Mouse (Mus musculus): ENCODE results near the gene Mettl26. TPM values are rescaled to one million over a fixed set of nuclear protein-coding genes. Genes with fewer than 3 reads are reported as not detected.
"Not testable (repeated sequence)": the region's sequence is repeated elsewhere in the genome, so short reads cannot be mapped to it uniquely, and the experiment has no call there.

Gene Mettl26
- total RNA-seq, 4 experiments from 2014 or later = 37.5 to 42.2 (median 39.1) TPM

DNA sequence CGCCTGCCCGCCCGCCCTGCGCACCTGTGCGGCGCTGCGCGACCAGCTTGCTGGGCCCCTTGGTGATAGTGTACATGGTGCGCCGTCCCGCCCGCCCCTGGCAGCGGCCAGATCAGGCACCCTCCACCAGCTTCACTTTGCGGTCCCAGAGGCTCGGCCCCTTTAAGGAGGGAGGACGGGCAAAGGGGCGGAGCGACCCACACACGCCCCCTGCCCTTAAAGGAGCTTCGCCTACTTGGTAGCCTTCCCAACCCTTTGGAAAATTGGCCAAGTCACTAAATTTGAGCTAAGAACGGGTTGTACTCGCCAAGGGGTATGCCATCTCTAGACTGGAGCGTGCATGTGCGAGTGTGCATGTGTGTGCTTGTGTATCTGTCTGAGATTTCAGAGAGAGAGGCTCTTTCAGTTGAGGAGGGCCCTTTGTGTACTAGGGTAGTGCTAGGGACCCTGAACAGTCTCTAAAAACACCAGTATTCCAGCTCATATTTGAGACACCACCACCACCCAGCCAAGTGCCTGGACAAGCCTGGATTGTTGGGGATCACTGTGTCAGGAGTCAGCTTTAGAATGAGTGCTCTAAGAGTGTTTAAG, 6.2 kb upstream of the Mettl26 start, which contains the start of gene Mcrip2:
Gene Mcrip2, minus strand, starts transcription at position 164 of the 591 bp plus-strand sequence.
- peak; percentile 72 to 78 for DNase-seq (ENCODE audit: low spot score in 2 of 2)

GRCm38 (mm10) chr17:25869498-25869897, 5.4 kb upstream of the Mettl26 start:
- no peak for DNase-seq (ENCODE audit: low spot score in 2 of 2)

GRCm38 (mm10) chr17:25869954-25870353, 4.9 kb upstream of the Mettl26 start:
- no peak for DNase-seq (ENCODE audit: low spot score in 2 of 2)

DNA sequence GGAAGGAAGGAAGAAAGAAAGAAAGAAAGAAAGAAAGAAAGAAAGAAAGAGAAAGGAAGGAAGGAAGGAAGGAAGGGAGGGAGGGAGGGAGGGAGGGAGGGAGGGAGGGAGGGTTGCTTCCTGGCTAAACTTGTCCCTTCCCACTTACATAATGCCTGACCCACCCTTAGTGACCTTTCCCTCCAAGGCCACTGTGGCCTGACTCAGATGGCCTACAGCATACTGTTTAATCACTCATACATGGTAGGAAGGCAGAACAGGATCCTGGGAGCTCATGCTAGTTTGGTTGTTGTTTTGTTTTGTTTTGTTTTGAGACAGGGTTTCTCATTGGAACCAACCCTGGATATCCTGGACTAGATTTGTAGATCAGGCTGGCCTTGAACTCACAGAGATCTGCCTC, 3.3 kb upstream of the Mettl26 start:
- not testable (repeated sequence) for DNase-seq (ENCODE audit: low spot score in 2 of 2)

DNA sequence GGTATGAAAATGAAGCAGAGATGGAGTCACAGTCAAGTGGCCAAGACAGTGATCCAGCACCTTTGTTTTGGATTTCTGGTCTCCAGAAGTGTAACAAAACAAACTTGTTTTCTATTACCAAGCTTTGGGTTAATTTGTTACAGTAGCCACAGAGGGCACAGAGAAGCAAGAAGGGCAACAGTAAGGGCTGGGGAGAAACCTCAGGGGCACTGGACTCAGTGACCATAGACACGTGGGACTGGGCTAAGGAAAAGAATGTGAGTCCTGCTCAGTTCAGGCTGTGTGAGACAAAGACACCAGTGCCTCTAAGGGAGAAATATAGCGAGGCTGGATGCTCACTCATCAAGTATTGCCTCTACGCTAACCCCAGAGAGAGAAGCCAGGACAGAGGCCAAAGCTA, 2.2 kb upstream of the Mettl26 start:
- DNase-seq (ENCODE audit: low spot score in 2 of 2) = no peak

DNA sequence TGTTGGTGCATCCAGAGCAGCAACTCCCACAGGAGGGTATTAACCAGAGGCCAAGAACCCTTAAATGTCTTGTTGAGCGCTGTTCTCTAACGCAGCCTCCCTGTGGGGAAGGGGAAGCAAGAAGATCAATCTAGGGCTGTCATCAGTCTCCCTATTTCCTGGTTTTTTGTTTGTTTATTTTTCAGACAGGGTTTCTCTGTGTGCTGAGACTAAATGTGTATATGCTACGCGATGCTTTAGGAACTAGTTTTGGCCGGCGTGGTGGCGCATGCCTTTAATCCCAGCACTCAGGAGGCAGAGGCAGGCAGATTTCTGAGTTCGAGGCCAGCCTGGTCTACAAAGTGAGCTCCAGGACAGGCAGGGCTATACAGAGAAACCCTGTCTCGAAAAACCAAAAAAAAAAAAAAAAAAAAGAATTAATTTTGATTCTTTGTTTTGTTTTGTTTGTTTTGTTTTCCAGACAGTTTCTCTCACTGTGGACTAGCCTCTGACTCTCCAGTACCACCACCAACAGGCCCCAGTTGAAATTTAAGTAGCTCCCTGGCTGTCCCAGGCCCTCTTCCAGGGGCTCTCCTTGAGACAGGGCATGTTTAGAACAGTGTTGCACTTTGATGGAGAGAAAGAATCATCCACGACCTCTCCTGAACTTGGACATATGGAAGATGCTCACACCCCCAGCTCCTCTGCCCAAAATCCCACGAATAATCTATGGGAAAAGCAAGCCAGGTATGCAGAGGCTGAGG, 1.3 kb upstream of the Mettl26 start:
- DNase-seq (ENCODE audit: low spot score in 2 of 2) = no peak

DNA sequence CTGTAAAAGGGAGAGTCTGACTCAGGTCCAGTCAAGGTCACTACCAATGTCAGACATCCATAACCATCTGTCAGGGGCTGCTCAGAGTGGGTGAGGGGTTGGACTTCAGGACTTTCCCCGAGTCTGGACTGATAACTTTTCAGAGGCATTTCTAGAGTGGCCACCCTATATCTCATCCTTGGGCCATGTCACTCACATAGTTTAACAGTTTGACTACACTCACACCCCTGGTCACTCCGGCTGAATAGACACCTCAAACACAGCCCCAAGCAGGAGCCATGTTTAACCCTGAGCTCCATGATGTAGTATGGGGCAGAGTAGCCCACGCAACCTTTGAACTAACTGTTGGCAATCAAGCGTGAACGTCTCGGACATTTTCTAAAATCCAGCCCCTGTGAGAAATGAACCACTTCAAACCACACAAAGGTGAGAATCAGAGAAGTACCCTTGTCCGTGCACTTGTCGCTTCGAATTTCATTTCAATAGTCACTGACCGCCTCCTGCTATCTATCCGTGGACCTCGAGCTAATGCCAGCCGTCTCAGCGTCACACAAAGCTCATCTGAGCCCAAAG, 640 bp upstream of the Mettl26 start:
- no peak for DNase-seq (ENCODE audit: low spot score in 2 of 2)

GRCm38 (mm10) chr17:25875171-25876136, 580 bp downstream of the Mettl26 start:
- DNase-seq (ENCODE audit: low spot score in 2 of 2) = peak; percentile 85 to 91

DNA sequence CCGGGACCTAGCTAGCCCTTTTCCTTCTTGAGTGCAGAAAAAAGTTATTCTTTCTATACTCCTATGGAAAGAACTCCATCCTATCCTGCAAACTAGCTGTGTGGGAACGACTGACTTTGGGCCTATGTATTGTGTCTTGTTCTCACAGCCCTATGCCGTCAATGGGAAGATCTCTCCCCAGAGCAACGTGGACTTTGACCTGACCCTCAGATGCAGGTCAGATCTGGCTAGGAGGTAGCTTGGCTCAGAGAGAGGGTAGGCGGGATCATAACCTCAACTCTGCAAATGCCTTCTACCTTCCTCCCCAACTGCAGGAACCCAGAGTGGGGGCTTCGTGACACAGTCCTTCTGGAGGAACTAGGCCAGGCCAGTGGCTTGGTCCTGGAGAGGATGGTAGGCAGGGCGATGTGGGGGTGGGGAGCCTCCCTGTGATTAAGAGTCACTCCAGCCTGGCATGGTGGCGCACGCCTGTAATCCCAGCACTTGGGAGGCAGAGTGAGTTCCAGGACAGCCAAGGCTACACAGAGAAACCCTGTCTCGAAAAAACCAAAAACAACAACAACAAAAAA, 1.6 kb downstream of the Mettl26 start:
- no peak for DNase-seq (ENCODE audit: low spot score in 2 of 2)

DNA sequence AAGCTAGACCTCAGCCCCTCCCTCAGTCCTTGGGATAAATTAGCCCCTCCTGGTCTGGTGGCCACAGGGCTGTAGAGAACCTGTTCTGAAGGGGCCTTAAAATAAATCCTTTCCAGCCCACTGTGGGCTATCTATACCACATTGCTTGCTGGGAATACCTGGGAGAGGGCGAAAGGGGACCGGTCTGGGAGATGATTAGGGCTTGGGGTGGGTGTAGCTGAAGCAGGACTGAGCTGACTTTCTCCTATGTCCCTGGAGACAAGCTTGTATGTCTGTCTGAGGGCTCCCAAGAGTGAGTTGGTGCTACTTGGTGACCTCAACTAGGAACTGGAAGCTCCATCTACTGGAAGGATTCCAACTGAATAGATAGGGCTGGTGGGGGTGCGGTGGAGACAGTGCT, 2.2 kb downstream of the Mettl26 start:
- DNase-seq (ENCODE audit: low spot score in 2 of 2) = no peak

GRCm38 (mm10) chr17:25877741-25878610, 3.1 kb downstream of the Mettl26 start:
- DNase-seq (ENCODE audit: low spot score in 2 of 2) = no peak

- no peak for DNase-seq (ENCODE audit: low spot score in 2 of 2)
Observed at GRCm38 (mm10) chr17:25878611-25879180, 3.8 kb downstream of the Mettl26 start.

- DNase-seq (ENCODE audit: low spot score in 2 of 2) = no peak
Observed at GRCm38 (mm10) chr17:25879261-25879660, 4.4 kb downstream of the Mettl26 start.

DNA sequence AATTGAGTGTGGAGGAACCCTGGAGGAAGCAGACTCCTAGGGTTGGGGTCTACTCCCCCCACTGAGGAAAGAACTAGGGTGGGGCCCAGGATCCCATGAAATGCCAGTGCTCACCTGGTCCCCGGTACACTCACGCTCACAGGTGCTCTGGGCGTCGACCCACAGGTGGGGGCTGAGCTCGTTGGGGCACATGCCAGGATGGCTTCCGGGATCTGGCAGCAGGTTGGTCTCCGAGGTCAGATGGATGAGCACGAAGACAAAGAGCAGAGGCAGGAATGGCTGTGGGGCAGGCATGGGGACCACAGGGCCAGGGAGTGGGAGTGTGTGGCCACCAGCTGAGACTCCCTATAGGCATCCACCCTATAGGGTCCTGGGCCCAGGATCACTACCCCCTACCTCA, 4.9 kb downstream of the Mettl26 start:
- DNase-seq (ENCODE audit: low spot score in 2 of 2) = no peak

GRCm38 (mm10) chr17:25880196-25880910, 5.5 kb downstream of the Mettl26 start, which contains the start of gene Wfikkn1:
Gene Wfikkn1 (minus strand): TSS chr17:25880858.
- no peak for DNase-seq (ENCODE audit: low spot score in 2 of 2)

GRCm38 (mm10) chr17:25880913-25881641, 6.2 kb downstream of the Mettl26 start:
- no peak for DNase-seq (ENCODE audit: low spot score in 2 of 2)

- DNase-seq (ENCODE audit: low spot score in 2 of 2) = no peak
Observed at GRCm38 (mm10) chr17:25881691-25882090, 6.8 kb downstream of the Mettl26 start.

DNA sequence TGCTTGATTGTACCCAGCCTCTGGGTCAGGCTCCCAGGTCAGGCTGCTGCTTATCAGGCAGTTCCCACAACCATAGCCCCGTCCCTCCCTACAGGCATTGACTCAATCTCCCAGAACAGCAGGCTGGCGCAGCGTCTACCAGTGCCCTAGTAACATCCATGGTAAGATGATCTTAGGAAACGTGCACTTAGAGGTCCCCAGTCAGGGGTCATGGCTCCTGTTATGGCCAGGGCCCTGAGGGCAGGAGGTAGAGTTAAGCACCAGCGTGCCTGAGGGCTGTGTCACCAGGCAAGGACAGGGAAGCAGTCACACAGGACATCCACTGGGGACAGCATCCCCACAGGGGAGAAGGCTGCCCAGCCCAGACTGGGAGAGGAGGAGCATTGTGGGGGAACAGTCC, 7.4 kb downstream of the Mettl26 start:
- no peak for DNase-seq (ENCODE audit: low spot score in 2 of 2)
